Mouse (Mus musculus): ENCODE data around the gene Hcar1. TPM values are rescaled to one million over a fixed set of nuclear protein-coding genes. Genes with fewer than 3 reads are reported as not detected.

The Hcar1 gene
- polyA plus RNA-seq, 1 experiment, result not detected

DNA sequence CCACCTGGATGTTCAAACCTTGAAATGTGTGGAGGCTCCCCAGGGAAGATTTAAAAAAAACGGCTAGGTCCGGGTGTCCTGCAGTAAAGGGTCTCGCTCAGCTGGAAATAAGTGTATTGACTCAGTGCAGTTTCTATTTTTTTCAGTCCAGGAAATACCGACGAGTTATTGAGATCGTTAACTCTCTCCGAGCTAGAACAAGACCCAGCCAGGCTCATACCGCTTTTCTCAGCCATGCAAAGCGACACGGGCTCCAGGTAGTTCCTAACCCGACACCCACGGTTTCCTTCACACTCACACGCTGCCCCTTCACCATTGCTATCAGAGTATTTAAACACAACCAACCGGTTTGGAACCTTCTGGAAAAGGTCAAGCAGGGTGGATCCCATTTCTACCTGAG, 1.8 kb downstream of the Hcar1 start:
- Histone ChIP-seq H3K36me3 (ENCODE audit: control insufficient read depth, insufficient read depth, low read length, poor library complexity, severe bottlenecking) (no peaks in the 10 kb centered on the region), H3K4me3 (ENCODE audit: low read depth, low read length) (no peak overlapping the region), H3K27me3 (ENCODE audit: control insufficient read depth, insufficient read depth, low read length, poor library complexity, severe bottlenecking) (no peaks in the 10 kb centered on the region), H3K9me3 (replicated peaks; ENCODE audit: control insufficient read depth, insufficient read depth, low read length, poor library complexity, severe bottlenecking) (no peaks in the 10 kb centered on the region), H3K4me1 (ENCODE audit: control insufficient read depth, insufficient read depth, low read length) (no peaks in the 10 kb centered on the region), H3K27ac (ENCODE audit: insufficient read depth, low read length) (no peak overlapping the region), H3K9ac (ENCODE audit: low read depth, poor library complexity, severe bottlenecking) (no peak overlapping the region)
- no peak for TF ChIP-seq CTCF (IDR thresholded peaks at IDR 0.05; ENCODE audit: low read depth, low read length)
- TF ChIP-seq POLR2A (IDR thresholded peaks at IDR 0.05; ENCODE audit: insufficient read depth, low read length), result no peak
- no peak for TF ChIP-seq EP300 (IDR thresholded peaks at IDR 0.05; ENCODE audit: insufficient read depth, low read depth, low read length)

DNA sequence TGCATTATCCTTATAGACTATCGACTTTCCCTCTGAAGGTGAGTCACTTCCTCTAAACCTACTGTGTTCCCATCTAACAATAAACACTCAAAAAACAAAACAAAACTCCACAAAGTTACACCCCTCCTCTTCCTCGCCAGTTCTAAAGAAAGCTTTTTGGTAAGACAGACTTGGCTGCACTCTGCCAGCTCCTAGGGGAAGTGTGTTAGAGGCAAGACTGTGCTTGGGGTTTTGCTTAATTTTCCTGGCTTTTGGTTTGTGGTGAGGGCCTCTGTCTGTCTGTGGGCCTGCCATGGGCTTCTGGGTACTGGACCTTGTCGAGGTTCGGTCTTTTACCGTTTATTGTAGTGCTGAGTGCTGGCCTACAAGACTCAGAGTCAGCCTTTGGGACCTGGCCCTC, 5.6 kb downstream of the Hcar1 start:
- H3K27me3 ChIP-seq (ENCODE audit: control insufficient read depth, insufficient read depth, low read length, poor library complexity, severe bottlenecking), result no peaks in the 10 kb centered on the region
- TF ChIP-seq POLR2A (IDR thresholded peaks at IDR 0.05; ENCODE audit: insufficient read depth, low read length), result no peak
- H3K27ac ChIP-seq (ENCODE audit: insufficient read depth, low read length), result no peak overlapping the region
- no peaks in the 10 kb centered on the region for H3K4me1 ChIP-seq (ENCODE audit: control insufficient read depth, insufficient read depth, low read length)
- no peaks in the 10 kb centered on the region for H3K36me3 ChIP-seq (ENCODE audit: control insufficient read depth, insufficient read depth, low read length, poor library complexity, severe bottlenecking)
- H3K9ac ChIP-seq (ENCODE audit: low read depth, poor library complexity, severe bottlenecking), result no peak overlapping the region
- H3K9me3 ChIP-seq (replicated peaks; ENCODE audit: control insufficient read depth, insufficient read depth, low read length, poor library complexity, severe bottlenecking), result no peaks in the 10 kb centered on the region
- H3K4me3 ChIP-seq (ENCODE audit: low read depth, low read length), result no peak overlapping the region

DNA sequence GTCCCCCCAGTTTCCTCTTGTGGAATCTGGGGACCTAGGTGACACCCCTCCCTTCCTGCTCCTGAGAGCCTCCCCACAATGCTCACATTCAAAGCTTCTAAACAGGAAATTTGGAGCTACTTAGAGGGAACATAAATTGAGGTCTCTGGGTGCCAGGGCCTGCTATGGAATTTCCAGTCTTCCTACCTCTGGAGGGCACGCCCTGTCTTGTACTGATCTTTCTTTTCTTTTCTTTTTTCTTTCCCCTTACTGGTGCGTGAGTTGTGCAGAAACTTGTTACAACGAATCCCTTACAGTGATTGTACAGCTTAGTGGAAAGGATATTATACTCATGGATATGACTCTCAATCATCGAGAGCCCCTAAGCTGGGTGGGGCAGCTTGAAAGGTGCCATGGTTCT, 10.2 kb downstream of the Hcar1 start:
- H3K27me3 ChIP-seq (ENCODE audit: control insufficient read depth, insufficient read depth, low read length, poor library complexity, severe bottlenecking), result no peaks in the 10 kb centered on the region
- no peak for TF ChIP-seq POLR2A (IDR thresholded peaks at IDR 0.05; ENCODE audit: insufficient read depth, low read length)
- TF ChIP-seq EP300 (IDR thresholded peaks at IDR 0.05; ENCODE audit: insufficient read depth, low read depth, low read length), result no peak
- TF ChIP-seq CTCF (IDR thresholded peaks at IDR 0.05; ENCODE audit: low read depth, low read length), result no peak
- H3K27ac ChIP-seq (ENCODE audit: insufficient read depth, low read length), result no peak overlapping the region
- no peak overlapping the region for H3K9ac ChIP-seq (ENCODE audit: low read depth, poor library complexity, severe bottlenecking)
- H3K4me3 ChIP-seq (ENCODE audit: low read depth, low read length), result no peak overlapping the region
- no peaks in the 10 kb centered on the region for H3K36me3 ChIP-seq (ENCODE audit: control insufficient read depth, insufficient read depth, low read length, poor library complexity, severe bottlenecking)
- H3K4me1 ChIP-seq (ENCODE audit: control insufficient read depth, insufficient read depth, low read length), result no peaks in the 10 kb centered on the region
- no peaks in the 10 kb centered on the region for H3K9me3 ChIP-seq (replicated peaks; ENCODE audit: control insufficient read depth, insufficient read depth, low read length, poor library complexity, severe bottlenecking)

DNA sequence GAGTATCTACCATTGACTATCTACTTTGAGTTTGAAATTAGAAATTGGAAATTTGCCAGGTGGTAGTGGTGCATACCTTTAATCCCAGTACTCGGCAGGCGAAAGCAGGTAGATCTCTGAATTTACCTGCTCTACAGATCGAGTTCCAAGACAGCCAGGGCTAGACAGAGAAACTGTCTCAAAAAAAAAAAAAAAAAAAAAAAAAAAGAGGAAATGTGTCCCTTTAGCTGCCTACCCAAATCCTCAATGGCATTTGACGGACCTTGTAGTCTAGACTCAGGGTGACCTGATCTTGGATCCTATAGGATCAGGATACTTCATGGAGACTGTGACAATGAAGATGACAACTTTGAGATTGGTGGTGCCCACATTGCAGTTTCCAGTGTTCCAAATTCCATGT, 13.4 kb downstream of the Hcar1 start:
- Histone ChIP-seq H3K9ac (ENCODE audit: low read depth, poor library complexity, severe bottlenecking) (no peak overlapping the region), H3K4me3 (ENCODE audit: low read depth, low read length) (no peak overlapping the region), H3K9me3 (replicated peaks; ENCODE audit: control insufficient read depth, insufficient read depth, low read length, poor library complexity, severe bottlenecking) (no peaks in the 10 kb centered on the region), H3K27me3 (ENCODE audit: control insufficient read depth, insufficient read depth, low read length, poor library complexity, severe bottlenecking) (no peaks in the 10 kb centered on the region), H3K36me3 (ENCODE audit: control insufficient read depth, insufficient read depth, low read length, poor library complexity, severe bottlenecking) (no peaks in the 10 kb centered on the region), H3K27ac (ENCODE audit: insufficient read depth, low read length) (no peak overlapping the region), H3K4me1 (ENCODE audit: control insufficient read depth, insufficient read depth, low read length) (no peaks in the 10 kb centered on the region)
- TF ChIP-seq CTCF (IDR thresholded peaks at IDR 0.05; ENCODE audit: low read depth, low read length) (no peak), POLR2A (IDR thresholded peaks at IDR 0.05; ENCODE audit: insufficient read depth, low read length) (no peak)

DNA sequence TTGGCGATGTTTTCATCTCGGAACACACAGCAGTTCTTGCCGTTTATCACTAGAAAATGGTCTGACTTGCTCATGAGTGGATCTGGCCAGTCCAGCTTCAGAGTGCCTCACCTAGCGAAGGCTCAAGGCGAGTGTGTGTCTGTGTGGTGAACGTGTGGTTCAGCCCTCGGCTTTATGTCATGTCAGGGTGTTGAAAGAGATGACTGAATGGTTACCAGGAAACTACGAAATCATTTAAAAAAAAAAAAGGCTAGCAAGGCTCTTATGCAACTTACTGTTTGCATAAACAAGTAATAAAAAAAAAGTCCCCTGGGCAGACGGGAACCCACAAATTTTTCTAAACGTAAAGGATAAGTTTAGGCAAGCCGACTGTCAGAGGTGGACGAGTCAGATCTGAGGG, 14.5 kb downstream of the Hcar1 start, which contains the start of gene Hcar2:
Gene Hcar2, minus strand, starts transcription at position 135 of the 400 bp plus-strand sequence.
- Histone ChIP-seq H3K27ac (ENCODE audit: insufficient read depth, low read length) (no peak within 1 kb of the TSS), H3K27me3 (ENCODE audit: control insufficient read depth, insufficient read depth, low read length, poor library complexity, severe bottlenecking) (no peaks in the 10 kb centered on the region), H3K9ac (ENCODE audit: low read depth, poor library complexity, severe bottlenecking) (no peak within 1 kb of the TSS), H3K4me1 (ENCODE audit: control insufficient read depth, insufficient read depth, low read length) (no peaks in the 10 kb centered on the region), H3K4me3 (ENCODE audit: low read depth, low read length) (no peak within 1 kb of the TSS), H3K36me3 (ENCODE audit: control insufficient read depth, insufficient read depth, low read length, poor library complexity, severe bottlenecking) (no peaks in the 10 kb centered on the region), H3K9me3 (replicated peaks; ENCODE audit: control insufficient read depth, insufficient read depth, low read length, poor library complexity, severe bottlenecking) (no peaks in the 10 kb centered on the region)
- TF ChIP-seq POLR2A (IDR thresholded peaks at IDR 0.05; ENCODE audit: insufficient read depth, low read length) (no peak), EP300 (IDR thresholded peaks at IDR 0.05; ENCODE audit: insufficient read depth, low read depth, low read length) (no peak), CTCF (IDR thresholded peaks at IDR 0.05; ENCODE audit: low read depth, low read length) (no peak)

DNA sequence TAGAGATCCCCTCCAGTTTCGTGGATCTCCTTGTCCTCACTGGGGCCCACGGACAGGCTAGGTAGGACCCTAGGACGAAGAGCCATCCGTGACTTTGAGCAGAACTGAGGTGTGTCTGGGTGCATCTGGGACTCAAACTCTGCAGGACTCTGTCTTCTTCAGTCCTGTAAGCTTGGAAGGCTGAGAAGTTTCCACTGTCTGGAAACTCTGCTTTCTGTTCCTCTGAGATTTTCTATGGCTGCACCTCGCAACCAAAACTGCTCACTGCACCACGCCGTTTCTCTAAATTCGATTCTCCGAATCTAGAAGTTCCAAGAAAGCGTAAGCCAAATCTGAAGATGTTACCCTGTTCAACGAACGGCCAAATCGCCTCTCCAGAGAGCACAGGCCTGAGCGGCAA, 15.9 kb downstream of the Hcar1 start:
- no peak overlapping the region for H3K4me3 ChIP-seq (ENCODE audit: low read depth, low read length)
- no peak overlapping the region for H3K27ac ChIP-seq (ENCODE audit: insufficient read depth, low read length)
- no peaks in the 10 kb centered on the region for H3K27me3 ChIP-seq (ENCODE audit: control insufficient read depth, insufficient read depth, low read length, poor library complexity, severe bottlenecking)
- H3K9me3 ChIP-seq (replicated peaks; ENCODE audit: control insufficient read depth, insufficient read depth, low read length, poor library complexity, severe bottlenecking), result no peaks in the 10 kb centered on the region
- no peak overlapping the region for H3K9ac ChIP-seq (ENCODE audit: low read depth, poor library complexity, severe bottlenecking)
- H3K4me1 ChIP-seq (ENCODE audit: control insufficient read depth, insufficient read depth, low read length), result no peaks in the 10 kb centered on the region
- H3K36me3 ChIP-seq (ENCODE audit: control insufficient read depth, insufficient read depth, low read length, poor library complexity, severe bottlenecking), result no peaks in the 10 kb centered on the region
- no peak for TF ChIP-seq POLR2A (IDR thresholded peaks at IDR 0.05; ENCODE audit: insufficient read depth, low read length)
- TF ChIP-seq EP300 (IDR thresholded peaks at IDR 0.05; ENCODE audit: insufficient read depth, low read depth, low read length), result no peak
- no peak for TF ChIP-seq CTCF (IDR thresholded peaks at IDR 0.05; ENCODE audit: low read depth, low read length)
